Mouse (Mus musculus): ENCODE measurements around the gene Spout1.
"Not testable (repeated sequence)": the region's sequence is repeated elsewhere in the genome, so short reads cannot be mapped to it uniquely, and the experiment has no call there.

Gene Spout1

GRCm38 (mm10) chr2:30176561-30176960 is 1.7 kb downstream of the Spout1 start:
- no peak for DNase-seq

- DNase-seq, result no peak
These were observed 2.4 kb downstream of the Spout1 start for GRCm38 (mm10) chr2:30175897-30176296.

DNA sequence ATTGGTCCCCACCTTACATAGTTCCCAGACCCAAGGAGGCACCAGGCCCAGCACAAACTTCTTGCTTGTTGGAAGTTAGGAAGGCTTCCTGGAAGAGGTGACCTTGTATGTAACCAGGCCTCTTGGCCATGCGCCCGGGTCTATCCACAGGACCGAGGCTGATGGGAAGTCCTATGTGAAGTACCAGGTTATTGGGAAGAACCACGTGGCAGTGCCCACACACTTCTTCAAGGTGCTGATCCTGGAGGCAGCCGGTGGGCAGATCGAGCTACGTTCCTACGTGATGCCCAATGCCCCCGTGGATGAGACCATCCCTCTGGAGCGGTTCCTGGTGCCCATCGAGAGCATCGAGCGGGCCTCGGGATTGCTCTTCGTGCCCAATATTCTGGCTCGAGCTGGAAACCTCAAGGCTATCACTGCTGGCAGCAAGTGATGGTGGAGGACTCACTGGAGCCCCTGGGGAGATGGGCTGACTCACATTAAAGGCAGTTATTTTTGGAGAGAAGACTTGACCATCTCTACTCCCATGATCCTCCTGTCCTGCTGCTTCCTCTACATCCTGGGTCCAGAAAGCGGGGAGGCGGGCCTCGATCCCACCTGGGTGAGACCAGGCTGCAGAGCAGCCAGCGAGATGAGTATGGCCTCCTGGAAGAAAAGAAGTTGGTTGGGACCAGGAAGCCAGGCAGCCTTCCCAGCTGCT is 4.6 kb downstream of the Spout1 start:
- no peak for DNase-seq

DNA sequence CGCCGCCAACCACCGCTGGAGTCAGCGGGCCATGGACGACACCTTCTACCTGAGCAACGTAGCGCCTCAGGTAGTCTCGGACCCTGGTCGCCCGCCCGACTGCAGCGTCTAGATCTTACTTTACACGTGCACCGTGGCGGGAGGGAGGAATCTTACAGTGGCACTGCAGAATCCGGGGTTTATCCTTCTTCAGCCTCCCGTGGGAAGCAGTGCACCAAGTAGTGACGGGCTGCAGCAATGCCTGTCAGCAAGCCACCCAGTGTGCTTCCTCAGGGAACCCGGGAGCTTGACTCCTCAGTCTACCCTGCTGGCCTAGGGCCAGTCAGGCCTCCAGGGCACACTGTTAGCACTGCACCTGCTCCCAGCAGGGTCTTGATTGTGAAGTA is 6.3 kb downstream of the Spout1 start:
- DNase-seq, result no peak

GRCm38 (mm10) chr2:30171371-30171996 is 6.8 kb downstream of the Spout1 start, which contains the start of gene Endog:
Gene Endog, plus strand, starts transcription at chr2:30171493.
- peak; percentile 90 for DNase-seq

- no peak for DNase-seq
These were observed 11.6 kb downstream of the Spout1 start for GRCm38 (mm10) chr2:30166677-30167076.

- no peak for DNase-seq
These were observed 13.8 kb downstream of the Spout1 start for GRCm38 (mm10) chr2:30164340-30164932.

- peak; percentile 56 for DNase-seq
These were observed 16.4 kb downstream of the Spout1 start for GRCm38 (mm10) chr2:30161809-30162208.

- DNase-seq, result not testable (repeated sequence)
These were observed 18.4 kb downstream of the Spout1 start for GRCm38 (mm10) chr2:30159871-30160270.

GRCm38 (mm10) chr2:30152616-30153015 is 25.6 kb downstream of the Spout1 start:
- peak; percentile 33 for DNase-seq

GRCm38 (mm10) chr2:30151840-30152239 is 26.4 kb downstream of the Spout1 start:
- peak; percentile 34 for DNase-seq

DNA sequence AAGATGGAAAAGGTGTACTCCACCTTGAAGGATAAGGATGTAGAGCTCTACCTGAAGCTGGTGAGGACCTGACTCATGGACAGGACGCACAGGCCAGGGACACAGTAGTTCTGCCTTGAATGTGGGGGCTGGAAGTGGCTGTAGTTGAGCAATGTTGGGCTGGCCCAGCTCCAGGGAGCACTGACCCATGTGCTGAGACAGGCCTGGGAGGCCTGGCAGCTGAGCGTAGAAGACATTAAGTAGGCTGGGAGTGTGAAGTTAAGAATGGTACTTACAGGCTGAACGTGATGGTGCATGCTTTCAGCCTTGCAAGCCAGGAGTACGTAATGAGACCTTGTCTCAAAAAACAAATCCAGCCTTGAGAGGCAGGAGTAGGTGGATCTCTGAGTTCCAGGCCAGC is 30.8 kb downstream of the Spout1 start:
- DNase-seq, result peak; percentile 86

- no peak for DNase-seq
These were observed 33.8 kb downstream of the Spout1 start for GRCm38 (mm10) chr2:30144436-30144835.

- DNase-seq, result peak; percentile 34
These were observed 38.2 kb downstream of the Spout1 start for GRCm38 (mm10) chr2:30140021-30140420.

DNA sequence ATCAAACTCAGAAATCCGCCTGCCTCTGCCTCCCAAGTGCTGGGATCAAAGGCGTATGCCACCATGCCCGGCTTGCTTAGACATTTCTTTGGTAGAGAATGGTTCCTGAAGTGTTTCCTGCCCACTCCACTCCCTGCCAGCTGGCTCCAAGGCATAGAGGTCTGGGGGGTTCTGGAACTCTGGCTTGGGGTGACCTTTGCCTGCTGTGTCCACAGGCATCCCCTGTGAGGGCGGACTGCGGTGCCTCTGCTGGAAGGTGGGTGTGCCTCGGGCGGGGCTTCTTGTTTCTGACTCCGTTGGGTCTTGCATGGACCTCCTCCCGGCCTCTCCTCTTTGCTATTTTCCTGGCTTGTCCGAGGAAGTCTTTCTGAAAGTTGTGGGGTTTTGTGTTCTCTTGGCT is 41.8 kb downstream of the Spout1 start:
- no peak for DNase-seq

GRCm38 (mm10) chr2:30134928-30135620 is 43.2 kb downstream of the Spout1 start:
- peak; percentile 57 for DNase-seq

DNA sequence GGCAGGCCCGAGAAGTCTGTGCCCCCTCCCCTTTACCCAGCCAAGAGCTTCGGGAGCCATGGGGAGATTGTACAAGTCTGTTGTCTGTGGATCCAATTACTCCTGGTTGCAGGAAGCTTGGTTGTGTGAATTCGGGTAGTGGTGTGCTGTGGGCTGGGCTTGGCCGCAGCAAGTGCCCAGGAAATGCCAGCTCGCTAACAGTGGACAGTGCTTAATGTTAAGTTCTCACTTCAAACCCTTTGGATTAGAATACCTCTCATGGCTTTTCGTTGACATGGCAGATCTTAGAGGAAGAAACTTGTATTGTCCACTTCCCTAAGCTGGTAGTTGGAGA is 43.9 kb downstream of the Spout1 start:
- DNase-seq, result peak; percentile 26

DNA sequence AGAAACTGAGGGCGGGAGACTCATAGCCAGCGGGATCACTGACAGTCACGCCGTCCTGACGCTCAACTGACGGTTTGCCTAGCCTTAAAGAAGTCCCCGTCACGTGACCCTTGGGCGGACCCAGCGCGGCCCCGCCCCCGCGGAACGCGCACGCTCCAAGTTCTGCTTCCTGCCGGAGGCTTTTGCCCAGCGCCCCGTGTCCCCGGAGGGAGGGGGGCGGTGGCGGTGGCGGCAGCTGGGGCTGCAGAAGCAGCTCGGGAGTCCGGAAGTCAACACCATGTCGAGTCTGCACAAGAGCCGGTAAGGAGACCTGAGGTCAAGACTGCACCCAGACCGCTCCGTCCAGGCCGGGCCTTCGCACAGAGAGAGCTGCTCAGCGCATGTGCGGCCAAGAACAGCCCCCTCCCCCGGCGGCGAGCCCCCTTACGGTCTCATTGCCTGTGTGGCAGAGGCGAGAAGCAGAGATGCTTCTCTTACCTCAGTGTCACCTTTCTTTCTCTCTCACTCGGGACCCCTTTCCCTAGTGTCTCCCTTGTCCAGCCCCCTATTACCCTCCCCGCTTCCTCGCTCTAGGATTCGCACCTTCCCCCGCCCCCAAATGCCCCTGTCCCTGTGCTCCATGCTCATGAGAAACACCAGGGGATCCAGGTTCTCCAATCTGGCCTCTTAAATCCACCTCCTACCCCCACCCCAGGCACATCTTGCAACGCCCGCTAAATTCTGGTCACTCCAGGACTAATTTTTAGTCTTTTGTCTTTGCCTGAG is 44.5 kb downstream of the Spout1 start, which contains the start of gene Tbc1d13:
Gene Tbc1d13, plus strand, starts transcription at position 134 of the 765 bp plus-strand sequence.
- DNase-seq, result peak; percentile 99

DNA sequence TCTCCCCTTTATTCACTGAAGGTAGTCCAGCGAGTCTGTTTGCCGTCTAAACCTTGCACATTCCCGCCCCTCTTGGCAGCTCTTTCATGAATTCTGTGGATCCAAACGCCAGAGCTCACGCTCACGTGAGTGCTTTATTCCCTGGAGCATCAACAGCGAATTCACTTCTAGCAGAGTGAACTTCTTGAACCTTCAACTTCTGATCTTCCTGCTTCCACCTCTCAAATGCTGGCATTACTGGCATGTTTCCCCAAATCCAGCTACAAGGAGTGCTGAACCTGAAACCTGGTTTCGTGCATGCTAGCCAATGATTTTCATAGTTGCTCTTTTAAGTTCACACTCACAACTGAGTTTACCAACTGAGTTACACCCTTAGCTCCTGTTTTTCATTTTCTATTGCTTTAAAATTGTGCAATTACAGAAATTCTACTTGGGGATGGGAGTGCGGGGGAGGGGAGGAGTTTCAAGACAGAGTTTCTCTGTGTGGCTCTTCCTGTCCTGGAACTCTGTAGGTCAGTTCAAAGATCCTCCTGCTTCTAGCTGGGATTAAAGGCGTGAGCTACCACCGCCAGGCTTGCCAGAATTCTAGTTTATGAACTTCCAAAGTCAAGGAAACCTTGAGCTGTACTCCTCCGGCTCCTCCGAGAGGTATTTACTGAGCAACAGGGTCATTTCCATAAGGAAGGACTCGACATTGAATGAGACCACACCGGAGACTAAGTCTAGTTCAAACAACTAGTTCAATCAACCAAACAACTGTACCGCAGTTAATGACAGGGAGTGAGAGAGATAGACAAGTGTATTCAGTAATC is 45.3 kb downstream of the Spout1 start:
- DNase-seq, result peak; percentile 78

GRCm38 (mm10) chr2:30131240-30131639 is 47.0 kb downstream of the Spout1 start:
- DNase-seq, result not testable (repeated sequence)

GRCm38 (mm10) chr2:30130156-30130555 is 48.1 kb downstream of the Spout1 start:
- no peak for DNase-seq

- DNase-seq, result peak; percentile 52
These were observed 49.5 kb downstream of the Spout1 start for GRCm38 (mm10) chr2:30128789-30129188.
